Mouse (Mus musculus) mesoderm, embryonic 11.5 days (tissue): ENCODE measurements around the gene Zbtb16.
A peak's percentile ranks its signal among the peaks of the same experiment; 100 is the strongest.

Experiments
- DNase-seq: peaks from one replicate; pipeline ENCODE4 v3.0.0-alpha.2; 2012; ENCODE audit warnings: low read depth, low spot score

The Zbtb16 gene

DNA sequence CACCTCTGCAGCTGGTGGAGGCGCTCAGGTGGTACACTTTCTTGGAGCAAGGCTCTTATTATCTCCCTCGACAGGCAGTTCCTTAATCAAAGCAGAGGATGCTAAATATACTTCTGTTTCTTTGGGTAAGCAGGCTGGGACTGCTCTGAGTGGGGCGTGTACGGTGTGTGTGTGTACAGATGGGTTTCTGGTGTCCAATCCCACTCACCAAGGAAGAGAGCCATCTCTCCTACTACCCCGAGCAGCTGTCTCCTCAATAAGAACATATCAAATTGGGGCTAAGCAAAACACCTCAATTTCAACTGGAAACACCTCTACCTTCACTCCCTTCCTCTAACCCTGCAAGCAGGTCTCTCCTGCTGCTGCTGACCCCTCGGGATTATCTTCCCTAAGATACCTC, 162.8 kb downstream of the Zbtb16 start:
- no peak for DNase-seq

DNA sequence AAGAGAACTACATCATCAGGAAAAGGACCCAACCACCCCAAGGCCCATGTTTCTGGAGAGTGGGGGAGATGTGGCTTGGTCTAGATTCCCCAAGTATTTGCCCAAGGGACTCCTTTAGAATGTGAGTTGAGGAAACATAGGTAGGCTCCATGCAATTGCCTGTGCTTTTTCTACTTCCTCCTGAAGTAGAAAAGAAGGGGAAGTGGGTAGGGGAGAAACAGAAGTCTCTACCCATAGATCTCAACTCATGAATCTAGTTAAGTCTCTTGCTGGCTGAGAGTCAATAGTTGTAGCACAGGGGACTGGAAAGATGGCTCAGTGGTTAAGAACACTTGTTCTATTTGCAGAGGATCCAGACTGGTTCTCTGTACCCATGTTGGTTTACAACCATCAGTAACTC, 164.2 kb downstream of the Zbtb16 start:
- DNase-seq, result no peak

DNA sequence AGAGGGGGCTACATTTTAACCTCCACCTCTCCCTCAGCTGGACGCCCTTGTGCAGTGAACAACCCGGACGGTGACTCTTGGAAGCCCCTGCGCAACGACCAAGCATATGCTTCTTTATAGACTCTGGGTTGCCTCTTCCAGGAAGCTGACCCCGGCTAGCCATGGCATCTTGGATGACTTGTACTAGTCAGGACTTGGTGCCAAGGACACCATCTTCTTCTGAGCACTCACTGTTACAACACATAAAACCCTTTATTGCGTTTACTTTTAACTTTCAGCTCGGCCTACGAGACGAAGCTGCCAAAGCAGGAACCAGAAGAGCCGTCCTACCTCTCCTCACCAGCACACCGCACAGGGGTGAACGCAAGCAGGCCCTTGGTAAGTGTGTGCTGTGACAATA, 165.9 kb downstream of the Zbtb16 start:
- DNase-seq, result no peak

DNA sequence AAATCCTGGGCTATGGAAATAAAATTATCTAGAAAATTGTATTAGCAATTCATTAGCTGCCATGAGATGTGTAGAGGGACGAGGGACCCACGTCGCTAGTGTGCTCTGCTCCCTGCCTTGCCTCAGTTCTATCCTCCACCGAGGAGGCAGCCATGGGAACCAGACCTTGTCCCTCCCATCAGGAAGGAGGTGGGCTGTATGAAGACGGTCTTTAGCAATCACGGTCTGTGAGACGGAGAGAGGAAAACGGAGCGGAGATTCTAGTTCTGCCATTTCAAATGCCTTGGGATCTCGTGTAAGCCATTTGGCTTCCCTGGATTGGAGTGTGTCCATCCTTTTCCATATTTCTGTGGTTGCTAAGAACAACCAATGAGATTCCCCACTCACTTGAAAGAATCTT, 166.3 kb downstream of the Zbtb16 start:
- no peak for DNase-seq

DNA sequence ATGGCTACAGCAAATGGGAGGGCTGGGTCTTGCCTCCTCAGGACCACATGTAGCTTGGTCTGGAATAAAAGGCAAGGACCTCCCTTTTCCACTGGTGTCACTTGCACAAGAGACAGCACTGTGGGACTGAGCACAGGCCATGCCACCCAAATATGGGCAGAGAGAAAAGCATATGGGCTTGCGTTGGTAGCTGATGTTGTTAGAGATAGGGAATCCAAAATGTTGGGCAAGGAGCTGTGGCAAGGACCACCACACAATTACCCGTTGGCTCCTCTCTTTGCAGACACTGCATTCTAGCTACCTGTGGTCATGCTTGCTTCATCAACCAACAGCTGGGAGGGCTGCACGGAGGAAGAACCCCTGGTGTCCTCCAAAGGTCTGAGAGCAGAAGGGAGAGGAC, 169.3 kb downstream of the Zbtb16 start:
- no peak for DNase-seq

DNA sequence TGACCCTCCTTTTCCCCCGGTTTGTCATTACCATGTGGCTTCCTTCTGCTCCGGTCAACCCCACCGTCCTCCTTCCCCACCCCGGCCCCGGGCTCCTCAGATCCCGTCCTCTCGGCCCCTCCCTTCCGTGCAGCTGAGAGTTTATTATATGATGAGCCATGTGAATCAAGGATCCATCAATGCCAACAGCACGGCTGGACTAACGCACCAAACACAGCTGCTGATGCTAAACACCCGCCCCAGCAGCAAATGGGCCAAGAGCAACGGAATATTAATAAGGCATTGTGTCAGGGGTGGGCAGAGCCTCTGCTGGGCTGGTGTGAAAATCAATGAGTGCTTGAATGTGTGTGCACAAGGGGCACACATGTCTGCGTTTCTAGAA, 173.0 kb downstream of the Zbtb16 start:
- peak; percentile 66 for DNase-seq

DNA sequence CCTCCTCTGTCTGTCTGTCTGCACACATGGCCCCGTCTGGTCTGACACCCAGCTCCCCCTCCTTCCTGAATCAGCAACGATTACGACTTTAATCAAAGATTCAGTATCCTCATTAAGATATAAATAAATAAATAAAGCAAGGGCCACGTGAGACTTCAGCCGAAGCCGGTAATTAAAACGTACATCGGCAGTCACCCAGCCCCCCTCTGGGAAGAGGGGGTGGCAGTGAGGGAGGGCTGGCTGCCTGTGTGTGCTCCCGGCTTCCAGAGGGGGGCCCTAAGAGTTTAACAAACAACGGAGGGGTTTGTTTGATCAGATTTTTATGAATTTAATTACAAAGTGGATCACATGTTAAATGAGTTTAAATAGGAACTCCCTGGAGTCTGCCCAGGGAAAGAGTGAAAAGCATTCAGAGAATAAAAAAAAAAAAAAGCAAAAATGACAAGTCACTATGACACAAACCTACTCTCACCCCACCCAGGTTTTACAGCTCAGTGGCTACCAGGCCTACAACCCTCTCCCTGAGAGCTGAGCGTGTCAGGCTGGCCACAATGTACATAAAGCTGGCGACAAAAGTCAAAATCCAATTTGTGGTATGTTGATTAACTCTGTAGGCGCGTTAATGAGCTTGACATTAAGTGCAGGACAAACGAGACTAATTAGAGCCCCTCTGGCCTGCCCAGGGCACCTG, 173.5 kb downstream of the Zbtb16 start:
- no peak for DNase-seq

DNA sequence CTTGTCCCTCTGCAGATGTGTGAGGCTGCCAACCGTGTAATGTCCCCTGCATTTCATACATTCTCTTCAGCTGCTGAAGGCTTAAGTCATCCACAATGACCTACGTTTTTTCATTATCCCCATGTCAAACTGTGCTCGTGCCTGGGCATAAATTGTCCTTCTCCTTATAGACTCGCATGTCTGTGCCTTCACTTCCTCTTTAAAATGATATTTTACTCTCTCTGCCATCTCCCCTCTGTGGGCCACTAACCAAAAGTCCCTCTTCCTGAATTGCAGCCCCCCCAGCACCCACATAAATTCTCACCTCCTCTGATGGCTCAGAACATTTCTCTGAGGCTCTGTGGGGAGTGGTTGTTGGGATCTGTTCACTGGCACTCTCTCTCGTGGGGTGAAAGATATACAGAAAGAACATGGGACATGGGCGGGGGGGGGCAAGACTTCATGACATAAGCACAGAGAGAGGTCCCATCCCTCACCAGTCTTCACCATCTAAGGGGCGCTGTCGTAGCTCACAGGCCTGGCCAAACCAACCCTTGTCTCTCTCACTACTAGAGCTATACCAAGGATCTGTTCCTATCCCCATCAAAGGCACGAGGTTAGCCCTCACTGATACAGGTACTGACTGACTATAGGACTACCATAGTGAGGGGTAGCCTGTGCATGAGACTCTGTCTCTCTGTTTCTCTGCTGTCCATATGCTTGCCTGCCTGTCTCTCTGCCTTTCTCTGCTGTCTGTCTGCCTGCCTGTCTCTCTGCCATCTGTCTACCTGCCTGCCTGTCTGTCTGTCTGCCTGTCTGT, 174.6 kb downstream of the Zbtb16 start:
- no peak for DNase-seq

DNA sequence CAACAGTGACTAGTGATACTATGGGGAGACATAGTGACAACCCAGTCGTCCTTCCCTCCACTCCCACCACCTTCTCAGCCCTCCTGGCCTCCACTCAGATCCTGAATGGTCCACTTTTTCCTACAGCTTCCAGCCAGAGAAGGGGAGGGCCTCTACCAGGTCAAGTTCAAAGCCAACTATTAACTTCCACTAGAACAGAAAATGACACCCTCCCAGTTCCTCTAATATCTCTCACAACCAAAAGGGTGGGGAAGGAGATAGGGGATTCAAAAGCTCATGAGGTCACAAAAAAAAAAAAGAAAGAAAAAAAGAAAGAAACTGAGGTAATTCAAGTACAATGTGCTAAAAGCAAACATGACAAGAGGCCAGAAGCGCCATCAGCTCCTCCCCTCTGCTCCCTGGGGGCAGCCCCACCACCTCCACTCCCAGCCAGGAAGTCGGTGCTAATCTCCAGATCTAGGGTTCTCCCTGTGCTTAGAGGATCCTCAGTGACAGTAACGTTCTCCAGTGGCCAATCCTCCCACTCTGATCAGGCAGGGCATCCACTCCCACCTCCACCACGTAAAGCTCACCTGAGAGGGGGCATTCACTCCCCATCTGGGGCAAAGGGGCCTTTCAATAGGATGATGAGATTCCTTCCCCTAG, 180.4 kb downstream of the Zbtb16 start:
- no peak for DNase-seq

DNA sequence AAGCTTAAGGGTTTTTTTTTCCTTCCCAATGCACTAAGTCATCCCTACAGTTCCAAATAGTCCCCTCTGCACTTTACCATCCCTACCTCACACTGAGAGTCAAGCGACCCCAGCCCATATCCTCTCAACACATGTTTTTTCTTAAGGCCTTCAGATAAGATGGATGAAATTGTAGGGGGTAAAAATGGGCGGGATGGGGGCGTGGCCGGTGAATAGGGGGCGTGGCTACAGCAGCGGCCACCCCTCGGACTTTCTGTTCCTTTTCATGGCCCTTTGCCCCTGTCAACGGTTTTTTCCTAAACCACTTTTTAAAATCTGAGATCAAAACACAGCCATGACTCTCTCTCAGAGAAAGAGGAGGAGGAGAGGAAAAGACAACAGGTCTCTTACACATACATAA, 181.3 kb downstream of the Zbtb16 start:
- no peak for DNase-seq

DNA sequence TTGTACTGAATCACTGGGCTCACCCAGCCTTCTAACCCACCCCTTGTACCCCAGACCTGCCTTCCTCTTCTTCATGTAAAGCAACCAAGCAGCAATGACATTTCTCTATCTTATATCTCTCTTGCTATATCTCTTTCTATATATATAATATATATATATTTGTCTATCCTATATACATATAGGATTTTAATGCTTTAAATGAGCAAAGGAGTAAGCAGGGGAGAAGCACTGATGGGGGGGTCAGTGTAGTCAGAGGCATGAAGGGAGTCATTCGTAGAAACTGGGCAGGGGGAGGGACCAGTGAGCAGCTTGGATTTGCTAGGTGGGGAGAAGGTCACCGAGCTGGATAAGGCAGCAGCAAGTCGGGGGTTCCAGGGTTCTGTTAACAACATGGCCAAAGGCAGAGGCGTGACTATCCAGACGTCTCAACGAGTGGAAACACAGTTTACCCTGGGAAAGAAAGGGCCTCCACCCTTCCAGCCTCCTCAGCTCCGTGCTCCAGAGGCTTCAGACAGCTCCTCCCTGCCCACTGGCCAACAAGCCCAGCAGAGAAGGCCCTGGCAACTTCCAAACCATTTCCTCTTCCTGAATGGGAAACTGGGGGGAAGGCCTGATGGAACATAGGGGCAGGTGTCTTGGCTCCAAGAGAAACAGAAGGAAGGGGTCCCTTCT, 182.5 kb downstream of the Zbtb16 start:
- no peak for DNase-seq

DNA sequence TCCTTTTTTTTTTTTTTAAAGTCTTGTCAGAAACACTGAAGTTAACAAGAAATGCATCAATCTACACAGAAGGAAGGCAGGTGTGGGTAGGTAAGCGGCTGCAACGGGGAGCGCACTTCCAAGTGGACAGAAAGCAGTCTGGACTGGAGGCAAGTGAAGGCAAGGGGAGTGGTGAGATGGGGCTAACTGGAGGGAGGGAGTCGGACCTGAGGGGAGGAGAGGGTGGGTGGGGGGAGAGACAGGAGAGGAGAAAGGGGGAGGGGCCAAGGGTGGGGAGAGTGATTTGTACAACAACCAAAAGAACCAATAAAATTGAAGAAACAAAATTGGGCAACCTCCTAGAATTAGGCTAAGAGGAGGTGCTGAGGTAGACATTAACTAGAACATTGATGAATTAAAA, 184.0 kb downstream of the Zbtb16 start:
- DNase-seq, result no peak

DNA sequence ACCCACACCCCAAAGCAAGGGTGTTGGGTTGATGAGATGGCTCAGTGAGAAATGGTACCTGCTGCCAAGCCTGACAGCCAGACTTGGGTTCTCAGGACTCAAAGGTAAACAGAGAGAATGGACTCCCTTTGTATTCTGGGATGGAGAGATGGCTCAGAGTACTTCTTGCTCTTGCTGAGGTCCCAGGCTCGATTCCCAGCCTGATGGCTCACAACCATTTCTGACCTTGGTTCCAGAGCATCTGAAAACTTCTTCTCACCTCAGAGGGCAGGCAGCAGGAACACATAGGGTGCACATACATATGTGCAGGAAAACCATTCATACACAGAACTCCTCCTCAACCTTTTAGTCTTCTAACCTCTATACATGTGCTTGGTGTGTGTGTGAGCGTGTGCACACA, 185.2 kb downstream of the Zbtb16 start:
- no peak for DNase-seq

DNA sequence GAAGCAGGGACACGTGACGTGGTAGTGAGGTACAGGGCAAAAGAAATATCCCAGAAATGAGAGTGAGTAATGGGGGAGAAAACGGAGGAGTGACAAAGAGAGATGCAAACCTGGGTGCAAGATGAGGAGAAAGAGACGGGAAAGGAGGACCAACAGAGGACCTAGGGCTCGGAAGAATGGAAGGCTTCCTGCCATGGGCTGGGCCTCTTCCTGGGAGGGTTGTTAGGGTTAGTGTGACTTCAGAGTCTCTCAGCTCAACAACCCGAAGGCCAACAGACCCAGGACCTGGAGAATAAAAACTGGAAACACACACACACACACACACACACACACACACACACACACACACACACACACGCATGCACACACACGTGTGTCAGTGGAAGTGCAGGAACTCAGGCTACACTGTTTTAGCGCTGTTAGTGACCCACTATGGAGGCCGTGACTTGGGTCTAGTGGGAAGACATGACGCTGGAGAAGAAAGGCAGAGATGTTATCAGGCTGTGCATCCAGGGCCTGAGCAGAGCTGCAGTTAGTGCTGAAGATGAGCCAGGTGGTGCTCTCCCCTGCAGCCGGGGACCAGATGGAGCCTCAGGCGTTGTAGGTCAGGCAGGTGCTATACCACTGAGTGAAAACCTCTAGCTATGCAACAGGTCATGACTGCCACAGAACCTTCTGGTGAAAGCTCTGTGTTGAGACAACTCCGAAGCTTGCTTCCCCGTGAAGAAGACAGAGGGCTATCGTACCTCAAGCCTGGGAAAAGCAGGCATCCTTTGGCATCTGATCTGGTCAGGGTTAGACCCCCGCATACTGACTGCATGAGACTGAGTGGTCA, 186.0 kb downstream of the Zbtb16 start:
- no peak for DNase-seq

DNA sequence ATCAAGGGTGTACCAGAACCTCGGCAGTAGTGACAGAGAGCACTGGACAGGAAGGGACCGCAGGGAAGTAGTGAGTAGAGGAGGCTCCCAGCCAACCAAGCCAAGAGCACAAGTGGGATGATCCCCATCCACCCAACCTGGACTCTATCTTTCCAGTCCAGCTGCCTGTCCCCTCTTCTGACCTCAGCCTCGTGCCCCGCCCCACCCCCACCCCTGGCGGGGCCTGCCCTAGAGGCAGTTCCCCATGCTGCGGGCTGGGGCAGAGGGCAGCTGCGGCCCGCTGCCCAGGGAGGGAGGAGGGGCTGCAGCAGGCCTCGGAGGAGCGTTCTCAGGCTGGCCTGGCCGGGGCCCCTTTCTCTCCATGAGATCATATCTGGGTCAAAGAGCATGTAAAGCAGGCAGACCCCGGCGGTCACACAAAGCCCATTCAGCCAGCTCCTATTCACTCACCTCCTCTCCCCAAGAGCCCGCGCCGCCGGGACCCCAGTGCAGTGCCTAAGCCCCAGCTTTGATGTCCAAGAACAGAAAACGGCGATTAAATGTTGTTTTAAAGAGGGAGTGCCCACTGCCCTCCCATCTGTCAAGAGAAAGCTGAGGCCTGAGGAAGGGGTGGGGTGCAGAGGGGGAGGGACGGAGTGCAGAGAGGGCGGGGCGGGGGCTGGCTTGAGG, 186.8 kb downstream of the Zbtb16 start:
- DNase-seq, result peak; percentile 82

DNA sequence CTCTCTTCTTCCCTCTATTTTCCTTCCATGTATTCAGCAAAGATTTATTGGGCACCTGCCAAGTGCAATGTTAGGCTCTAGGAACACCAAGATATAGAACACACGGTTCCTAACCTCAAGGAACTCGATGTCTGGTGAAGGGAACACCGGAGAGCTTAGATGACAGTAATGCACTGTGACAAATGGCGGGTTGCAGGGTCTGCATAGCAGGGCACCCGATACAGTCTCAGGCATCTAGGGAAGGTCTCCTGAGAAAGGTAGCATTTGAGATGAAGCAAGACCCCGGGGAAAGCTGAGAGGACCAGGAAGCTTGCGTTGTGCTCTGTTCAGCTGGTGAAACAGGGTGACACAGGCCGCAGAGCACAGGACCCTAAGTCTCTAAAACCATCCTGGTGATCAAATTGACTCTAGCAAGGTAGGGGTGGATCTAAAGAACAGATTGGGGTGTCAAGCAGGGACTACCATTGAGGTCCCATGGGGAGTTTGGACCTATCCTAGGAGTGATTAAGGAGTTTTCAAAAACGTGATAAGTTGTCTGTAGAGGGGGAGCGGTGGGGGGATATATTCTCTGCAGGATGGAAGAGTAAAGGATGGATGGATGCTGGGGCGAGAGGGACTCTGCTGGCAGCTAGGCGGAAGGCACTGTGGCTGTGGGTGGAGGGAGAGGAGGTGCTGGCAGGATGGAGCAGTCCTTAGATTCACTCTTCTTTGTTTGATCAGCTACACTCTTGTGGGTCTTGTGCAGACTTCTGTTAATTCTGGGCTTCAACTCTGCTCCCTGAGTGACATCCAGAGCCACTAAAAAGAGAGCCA, 187.5 kb downstream of the Zbtb16 start:
- DNase-seq, result no peak

DNA sequence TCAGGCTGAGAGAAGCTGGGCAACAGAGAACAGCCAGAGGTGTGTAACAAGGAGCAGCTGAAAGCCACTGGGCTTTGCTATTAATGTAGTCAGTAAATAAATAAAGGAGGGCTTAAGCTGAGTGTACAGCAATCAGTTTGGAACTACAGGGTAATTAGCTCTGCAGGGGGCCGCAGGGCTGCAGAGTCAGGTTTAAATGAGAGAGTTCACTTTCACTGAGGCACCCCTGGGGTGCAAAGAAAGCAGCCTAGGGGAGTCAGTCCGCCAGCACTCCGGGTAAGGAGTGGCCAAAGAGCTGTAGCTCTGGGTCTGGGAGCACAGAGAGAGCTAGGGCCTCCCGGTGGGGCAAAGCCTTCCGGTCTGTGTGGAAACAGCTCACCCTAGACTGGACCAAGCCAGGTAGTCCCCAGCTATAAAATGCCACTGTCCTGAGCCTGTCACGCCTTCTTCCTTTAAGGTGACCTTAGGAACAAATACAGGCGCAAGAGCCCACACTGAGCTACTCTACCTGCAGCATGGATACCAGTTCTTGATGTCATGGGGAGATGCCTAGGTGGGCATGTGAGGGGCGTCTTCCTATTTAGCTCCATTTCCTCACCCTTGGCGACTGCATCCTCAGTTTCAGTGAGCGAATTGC, 188.3 kb downstream of the Zbtb16 start:
- DNase-seq, result no peak

DNA sequence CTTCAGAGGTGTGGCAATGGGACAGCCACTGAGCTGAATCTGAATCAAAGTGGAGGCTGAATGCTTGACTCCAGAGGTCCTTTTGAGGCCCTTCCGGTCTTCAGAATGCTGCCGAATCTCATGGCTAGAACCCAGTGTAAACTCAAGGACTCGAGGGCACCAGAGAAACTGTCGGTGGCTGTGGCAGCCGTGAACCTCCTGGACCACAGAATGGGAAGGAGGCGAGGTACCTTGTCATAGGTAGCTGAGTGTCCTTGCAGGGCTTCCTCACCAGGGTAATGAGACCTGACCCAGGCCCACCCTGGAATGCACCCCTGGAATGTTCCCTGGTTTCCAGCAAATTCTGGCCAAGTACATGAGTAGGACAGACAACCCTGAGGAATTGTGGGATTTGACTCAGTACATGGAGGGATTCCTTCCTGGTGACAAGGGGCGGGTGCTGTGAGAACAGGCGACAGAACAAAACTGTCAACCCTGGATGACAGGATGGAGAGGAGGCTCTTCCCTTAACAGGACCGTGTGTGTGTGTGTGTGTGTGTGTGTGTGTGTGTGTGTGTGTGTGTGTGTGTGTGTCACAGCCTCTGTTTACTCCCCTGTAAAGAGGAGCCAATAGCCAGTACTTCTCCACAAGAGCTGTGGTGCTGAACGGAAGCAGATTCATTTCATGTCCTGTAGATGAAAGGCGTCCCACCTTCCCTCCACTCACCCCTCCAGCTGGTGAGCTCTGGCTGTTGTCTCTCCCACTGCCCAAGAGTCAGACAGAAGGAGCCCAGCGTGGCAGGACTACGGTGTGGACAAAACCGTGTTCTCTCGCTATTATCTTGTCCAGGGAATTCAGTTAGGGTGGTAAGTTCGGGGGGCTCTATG, 189.0 kb downstream of the Zbtb16 start:
- no peak for DNase-seq

DNA sequence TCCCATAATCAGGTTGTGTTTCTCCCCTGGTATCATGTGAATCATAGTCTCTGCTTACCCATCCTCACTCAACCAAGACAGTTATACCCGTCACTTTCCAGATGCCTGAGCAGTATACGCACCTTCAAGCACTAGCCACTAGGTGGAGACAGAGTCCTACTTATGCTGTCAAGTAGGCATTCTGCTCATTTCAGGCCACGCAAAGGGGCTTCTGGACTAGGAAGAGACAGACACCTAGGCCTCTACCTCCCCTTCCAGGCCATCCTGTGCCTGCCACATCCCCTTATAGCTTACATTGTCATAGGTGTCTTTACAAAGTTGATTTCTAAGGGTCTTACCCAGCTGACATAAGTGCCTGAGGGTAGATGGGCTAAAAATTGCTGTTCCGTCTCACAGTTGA, 189.8 kb downstream of the Zbtb16 start:
- peak; percentile 89 for DNase-seq
